Mouse (Mus musculus) cerebellum, postnatal 25 days (tissue): ENCODE measurements at regions not wholly inside any gene's neighbourhood (a gene's known extent, or its start where the extent isn't known, plus 50 kb on each side); places are given as distances from the start of the nearest gene placed in this dataset.

Experiments used
- DNase-seq, 2 experiments: peaks; one replicate each; pipeline ENCODE4 v3.0.0; 2021; ENCODE audit warnings: mixed read lengths in 2 of 2

- DNase-seq, result no peak
Observed at GRCm38 (mm10) chr9:71420064-71420463, 65.7 kb downstream of the Polr2m start.

DNA sequence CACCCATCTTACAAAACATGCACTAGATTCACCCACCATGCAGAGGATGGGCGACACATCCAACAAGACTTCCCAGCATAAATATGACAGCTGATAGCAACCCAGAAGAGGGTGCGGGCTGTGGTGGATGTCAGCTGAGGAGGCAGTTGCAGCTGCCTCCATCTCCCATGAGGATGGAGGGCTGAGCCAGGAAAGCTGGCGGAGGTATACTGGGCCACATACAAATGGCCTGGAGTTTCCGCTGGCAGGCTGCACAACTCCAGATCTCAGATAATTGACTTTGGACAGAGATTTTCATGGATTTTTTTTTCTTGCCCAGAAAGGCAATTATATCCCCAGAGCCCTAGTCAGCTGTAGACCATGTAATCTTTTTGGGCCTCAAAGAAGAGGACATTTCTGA lies 67.2 kb downstream of the Polr2m start:
- no peak for DNase-seq

- no peak for DNase-seq
Observed at GRCm38 (mm10) chr9:71417248-71417647, 68.5 kb downstream of the Polr2m start.

DNA sequence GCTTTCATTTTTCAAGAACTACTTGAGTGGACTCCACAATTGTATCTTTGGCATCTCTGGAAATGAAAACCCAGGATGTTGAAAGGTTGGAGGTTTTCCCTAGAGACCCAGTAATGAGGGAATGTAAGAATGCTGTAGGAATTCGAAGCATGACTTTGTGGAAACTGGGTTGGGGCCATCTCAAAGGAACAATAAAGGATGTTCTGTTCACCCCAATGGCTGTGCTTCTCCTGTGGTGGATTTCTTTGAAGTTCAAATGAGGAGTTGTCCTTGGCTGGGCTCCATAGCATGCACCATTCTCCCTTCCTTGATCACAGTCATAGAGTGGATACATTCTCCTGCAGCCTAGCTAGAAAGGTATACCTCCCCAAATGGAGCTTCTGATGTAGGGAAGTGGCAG lies 74.6 kb downstream of the Polr2m start:
- no peak for DNase-seq

DNA sequence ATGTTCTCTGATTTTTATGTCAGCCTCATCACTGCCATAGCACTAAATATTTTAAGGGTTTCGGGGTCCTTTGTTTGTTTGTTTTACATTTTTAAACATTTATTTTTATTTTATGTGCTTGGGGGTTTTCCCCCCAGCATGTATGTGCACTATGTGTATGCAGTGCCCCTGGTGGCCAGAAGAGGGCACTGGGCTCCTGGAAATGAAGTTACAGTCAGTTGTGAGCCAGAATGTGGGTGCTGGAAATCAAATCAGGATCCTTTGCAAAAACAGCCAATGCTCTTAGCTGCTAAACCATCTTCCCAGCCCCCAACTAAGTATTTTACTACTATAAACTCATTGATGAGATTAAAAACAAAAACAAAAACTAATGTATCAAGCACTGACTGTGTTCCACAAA lies 75.8 kb downstream of the Polr2m start:
- DNase-seq, result no peak

DNA sequence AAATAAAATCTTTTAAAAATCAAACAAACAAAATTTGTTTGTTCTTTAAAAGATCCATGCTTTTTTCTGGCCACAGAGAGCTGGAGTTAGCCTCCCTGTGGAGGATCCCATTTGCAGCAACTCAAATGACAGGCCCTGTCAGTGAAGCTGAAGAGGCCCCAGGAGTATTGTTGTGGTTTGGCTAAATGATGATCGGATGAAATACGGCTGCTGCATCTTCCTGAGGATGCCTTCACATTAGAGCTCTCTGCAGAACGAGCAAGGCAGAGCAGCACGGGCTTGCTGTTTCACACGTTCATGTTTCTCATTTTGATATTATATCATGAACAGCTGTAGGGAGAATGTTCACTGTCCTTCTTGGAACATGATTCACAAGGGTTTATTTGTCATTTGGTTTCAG lies 76.8 kb downstream of the Polr2m start:
- DNase-seq, result no peak

DNA sequence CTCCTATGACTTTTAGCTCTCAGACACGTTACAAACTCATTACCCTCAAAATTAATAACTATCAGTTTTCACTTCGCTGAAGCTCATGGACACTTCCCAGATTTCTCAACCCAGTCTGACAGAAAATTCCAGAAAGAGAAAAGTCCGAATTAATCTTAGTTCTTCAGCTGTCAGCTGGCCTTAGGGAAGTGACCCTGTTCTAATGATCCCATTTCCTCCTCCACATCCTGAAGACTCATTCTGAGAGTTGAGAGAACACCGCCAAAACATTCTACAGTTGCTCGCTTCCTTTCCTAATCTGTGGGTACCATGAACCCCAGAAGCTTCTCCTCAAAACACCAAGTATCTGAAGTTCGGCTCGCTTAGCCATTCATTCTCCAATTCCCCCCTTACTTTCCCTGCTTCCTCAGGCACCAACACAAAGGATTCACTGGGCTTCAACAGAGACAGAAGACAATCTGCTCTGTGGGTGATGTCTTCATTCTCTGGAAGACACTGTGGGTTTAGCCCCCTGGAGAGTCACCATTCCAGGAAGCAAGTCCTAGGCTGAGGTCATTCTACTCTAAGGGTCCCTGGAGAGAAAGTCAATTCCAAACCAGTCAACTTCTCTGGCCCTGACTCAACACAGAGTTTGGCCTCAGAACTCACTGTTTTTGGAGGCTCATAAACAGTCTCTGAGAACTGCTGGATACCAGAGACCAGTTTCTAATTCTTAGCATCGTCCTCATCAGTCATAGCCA lies 81.2 kb downstream of the Polr2m start:
- no peak for DNase-seq

DNA sequence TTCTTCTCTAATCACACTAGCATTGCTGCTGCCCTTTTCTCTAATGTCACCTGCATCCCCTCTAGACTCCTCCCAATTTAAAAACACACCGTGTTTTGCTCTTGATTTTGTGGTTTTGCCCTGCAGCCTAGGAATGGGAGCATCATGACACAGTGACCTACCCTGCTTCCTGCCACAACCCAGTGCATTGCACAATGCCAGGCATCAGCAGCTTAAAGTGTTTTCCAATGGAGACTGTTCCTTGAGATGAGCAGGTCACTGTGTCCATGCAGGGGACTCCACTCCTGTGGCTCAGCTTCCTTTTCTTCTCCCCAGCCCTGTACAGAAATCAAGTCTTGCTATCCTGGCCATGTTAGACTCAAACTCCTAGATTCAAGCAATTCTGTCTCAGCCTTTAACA lies 84.1 kb downstream of the Polr2m start:
- DNase-seq, result no peak

DNA sequence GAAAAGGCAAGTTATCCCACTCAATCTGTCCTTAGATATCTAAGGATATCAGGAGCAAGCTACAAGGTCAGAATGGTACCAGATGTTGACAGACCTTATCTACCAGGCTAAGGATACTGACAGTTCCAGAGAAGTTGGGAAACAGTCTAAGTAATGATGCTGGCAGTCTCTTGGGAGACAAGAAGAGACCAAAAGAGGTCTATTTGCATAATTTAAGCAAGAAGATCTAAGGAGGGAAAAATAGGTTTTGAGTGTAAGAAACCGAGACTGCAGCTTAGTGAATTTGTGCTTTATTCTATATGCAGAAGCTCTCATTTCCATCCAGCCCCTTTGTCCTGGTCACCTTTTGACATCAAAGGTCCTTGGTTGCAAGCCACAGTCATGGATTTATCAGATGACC lies 86.4 kb downstream of the Polr2m start:
- no peak for DNase-seq

GRCm38 (mm10) chr9:71396784-71397183 lies 89.0 kb downstream of the Polr2m start:
- no peak for DNase-seq

DNA sequence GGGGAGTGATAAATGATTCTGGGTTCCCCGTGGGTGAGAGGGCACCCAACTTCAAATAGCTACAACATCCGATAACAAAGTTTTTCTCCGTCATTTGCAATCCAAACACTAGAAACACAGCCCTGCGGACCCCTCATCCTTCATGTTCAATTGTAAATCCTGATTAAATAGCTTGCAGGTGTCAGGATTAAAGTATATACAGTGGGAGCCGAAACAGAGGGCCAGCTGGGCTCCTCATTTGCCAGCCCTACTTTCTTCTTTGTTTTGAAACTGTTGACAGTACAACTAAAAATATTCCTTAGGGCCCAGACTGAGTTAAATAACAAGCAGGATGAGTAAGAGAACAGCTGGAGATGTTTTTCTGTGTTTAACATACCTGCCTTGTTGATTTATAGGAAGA lies 95.5 kb downstream of the Polr2m start:
- no peak for DNase-seq

DNA sequence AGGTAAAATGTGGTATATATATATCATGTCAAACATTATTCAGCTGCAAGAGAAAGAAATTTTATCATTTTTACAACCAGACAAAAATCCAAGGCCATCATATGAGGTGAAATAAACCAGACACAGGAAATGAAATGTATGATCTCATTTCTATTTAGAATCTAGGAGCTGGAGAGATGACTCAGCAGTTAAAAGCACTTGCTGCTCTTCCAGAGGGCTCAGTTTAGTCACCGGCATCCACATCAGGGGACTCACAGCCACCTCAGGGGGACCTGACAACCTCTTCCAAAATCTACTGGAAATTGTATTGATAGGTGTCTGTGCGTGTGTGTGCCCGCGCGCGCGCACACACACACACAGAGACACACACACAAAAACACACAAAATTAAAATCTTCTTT lies 98.3 kb downstream of the Polr2m start:
- DNase-seq, result no peak

- no peak for DNase-seq
Observed at GRCm38 (mm10) chr9:71383901-71384300, 101.8 kb downstream of the Polr2m start.

DNA sequence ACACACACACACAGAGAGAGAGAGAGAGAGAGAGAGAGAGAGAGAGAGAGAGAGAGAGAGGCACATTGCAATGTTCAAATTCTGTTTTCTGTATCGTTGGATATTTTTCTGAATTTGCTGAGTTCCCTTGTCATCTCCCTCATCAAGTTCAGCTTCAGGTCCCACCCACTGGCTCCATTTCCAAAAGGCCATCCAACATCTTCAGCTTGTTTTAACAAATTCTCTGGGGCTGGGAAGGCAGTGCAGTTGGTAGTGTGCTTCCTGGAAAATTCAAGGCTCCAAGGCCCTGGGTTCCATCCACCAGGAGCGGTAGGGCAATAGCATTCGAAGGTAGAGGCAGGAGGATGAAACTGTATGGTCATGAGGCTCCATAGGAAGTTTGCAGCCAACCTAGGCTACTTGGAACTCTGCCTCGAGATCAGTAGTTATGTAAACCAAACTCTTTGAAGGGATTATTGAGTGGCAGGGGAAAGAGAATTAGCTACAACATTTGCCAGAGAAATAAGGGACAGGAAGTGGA lies 105.9 kb downstream of the Polr2m start:
- DNase-seq, result no peak

- DNase-seq, result no peak
Observed at GRCm38 (mm10) chr9:71369760-71370159, 116.0 kb downstream of the Polr2m start.

DNA sequence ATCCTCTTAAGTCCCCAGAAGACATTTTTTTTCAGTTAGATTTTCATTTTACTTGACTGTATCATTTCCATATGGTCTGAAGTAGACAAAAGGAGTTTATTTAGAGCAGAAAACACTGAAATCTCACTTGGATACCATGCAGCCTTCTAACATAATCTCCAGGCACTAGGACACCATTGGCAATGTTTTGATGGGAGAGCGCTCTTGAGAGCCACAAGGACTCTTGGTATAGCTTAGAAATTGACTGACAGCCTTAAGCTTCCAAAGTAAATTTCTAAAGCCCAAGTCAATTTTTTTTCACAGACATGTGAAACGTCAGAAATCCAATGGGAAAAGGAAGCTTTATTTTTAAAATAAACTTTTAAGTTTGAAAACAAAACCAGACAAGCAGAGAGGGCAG lies 116.5 kb downstream of the Polr2m start:
- DNase-seq, result no peak

- no peak for DNase-seq
Observed at GRCm38 (mm10) chr9:71366573-71366972, 119.2 kb downstream of the Polr2m start.

GRCm38 (mm10) chr9:71365177-71365738 lies 120.5 kb downstream of the Polr2m start:
- DNase-seq, result no peak

DNA sequence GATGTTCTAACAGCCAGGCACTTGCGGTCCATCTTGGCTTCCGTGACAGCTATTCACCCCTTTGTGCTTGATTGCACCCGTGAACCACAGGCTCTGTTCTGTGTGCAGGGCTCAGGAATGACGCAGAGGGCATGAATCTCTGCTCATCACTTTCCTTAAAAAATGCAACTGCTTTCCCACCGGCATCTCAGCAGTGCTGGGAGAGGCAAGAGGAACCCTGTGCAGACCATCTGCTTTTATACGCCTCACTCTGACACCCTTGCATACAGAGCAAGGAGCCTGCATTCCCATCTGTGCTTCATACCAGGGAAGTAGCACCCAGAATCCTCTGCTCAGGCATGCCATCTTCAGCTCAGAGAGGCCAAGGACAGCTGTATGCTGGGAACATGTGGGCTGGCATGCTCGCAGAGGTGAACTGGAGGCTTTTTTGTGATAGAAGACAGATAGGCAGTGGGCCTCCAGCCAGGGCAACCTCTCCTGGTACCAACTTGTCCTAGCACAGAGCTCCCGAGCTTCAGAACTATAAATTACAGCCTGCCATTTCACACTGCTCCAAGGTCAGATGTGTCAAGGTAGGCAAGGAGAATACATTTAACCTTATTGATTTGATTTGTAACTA lies 121.6 kb downstream of the Polr2m start:
- no peak for DNase-seq

- no peak for DNase-seq
Observed at GRCm38 (mm10) chr9:71362401-71362800, 123.3 kb downstream of the Polr2m start.

- DNase-seq, result no peak
Observed at GRCm38 (mm10) chr9:71361961-71362360, 123.8 kb downstream of the Polr2m start.

GRCm38 (mm10) chr9:71361311-71361710 lies 124.4 kb downstream of the Polr2m start:
- no peak for DNase-seq

DNA sequence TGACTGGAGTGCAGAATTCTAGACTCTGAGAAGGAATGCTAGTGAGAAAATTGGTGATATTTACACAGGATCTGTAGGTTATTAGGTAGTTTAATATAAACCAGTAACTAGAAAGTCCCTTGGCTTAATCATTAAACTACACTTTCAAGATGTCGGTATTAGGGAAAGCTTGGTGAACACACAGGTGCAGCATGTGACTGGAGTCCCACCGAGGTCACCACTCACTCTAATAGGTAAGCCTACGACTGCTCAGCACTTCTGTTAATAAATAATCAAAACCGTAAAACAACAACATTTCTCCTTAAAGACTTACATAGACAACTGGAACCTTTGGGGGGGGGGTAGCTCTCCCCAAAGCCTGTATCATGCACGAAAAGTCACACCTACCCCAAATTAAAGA lies 125.1 kb downstream of the Polr2m start:
- no peak for DNase-seq

DNA sequence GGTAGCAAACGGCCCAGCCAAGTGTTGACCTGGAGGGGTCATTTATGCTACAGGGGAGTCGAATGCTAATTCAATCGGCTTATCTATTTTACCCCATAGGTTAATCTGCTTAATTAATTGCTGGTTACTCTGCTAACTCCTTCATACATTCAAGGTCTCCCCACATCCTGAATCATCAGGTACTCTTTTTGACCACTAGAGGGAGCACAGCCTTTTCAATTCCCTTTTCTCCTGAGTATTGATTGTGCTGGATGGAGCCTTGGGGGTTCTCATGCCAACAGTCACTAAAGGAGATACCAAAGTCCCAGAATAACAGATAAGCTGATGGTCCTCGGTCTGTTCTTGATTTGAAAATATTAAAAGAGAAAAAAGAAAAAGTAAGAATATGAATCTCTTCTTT lies 126.8 kb downstream of the Polr2m start:
- DNase-seq, result peak in 1 of 2 experiments; percentile 15
